Mouse (Mus musculus): Measurements from ENCODE around the gene Sbno2.

Sbno2 gene

DNA sequence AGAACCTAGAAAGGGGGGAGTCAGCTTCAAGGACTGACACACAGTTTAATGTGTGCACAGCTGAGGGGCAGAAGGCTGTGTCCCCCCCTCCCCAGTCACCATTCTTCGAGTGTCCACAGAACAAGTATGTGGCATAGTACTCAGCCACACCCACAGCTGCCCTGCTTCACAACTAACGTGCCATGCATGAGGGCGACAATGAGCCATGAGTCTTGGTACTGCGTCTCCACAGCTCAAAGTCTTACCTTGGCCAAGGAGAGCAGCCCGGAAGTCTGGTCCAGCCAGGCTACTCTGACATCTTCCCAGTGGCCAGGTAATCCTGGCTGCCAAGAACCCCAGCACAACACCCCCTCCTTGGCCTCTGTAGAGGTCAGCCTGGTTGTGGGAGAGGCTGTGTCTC, 12.7 kb downstream of the Sbno2 start:
- no peak for DNase-seq (ENCODE audit: extremely low spot score, low spot score)

DNA sequence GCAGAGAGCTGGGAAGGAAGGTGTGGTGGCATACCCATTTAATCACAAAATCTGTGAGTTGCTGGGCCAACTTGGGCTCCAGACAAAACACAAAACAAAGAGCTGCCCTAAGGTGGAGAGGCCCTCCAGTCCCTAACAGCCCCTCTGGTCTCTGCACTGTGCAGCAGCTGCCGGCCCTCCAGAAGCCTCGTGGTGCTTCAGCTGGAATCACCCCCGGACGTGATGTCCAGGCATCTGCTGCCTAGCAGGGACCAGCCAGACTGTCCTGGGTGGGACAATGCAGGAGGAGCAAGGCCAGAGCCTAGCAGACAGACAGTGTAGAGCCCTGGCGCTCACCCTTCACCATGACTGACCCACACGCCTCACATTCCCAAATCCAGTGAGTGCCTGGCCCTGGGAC, 13.8 kb downstream of the Sbno2 start:
- no peak for DNase-seq (ENCODE audit: extremely low spot score, low spot score)

DNA sequence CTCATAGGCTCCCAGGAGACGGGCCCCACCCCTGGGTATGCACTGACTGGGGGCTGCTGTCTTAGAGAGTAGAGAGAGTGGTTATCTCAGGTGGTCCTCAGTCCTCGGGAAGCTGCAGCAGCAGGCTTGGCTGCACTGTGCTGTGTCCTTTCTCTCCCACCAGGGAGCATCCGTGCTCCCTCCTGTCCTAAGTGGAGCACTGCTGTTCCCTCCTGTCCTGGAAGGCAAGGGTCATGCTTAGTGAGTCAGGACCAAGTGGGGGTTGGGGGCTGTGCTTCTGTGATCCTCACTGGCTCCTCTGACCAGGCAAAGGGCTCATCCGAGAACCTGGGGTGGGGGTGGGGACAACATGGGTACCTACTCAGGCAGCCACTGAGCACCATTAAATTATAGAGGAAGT, 16.2 kb downstream of the Sbno2 start:
- DNase-seq (ENCODE audit: extremely low spot score, low spot score), result no peak

DNA sequence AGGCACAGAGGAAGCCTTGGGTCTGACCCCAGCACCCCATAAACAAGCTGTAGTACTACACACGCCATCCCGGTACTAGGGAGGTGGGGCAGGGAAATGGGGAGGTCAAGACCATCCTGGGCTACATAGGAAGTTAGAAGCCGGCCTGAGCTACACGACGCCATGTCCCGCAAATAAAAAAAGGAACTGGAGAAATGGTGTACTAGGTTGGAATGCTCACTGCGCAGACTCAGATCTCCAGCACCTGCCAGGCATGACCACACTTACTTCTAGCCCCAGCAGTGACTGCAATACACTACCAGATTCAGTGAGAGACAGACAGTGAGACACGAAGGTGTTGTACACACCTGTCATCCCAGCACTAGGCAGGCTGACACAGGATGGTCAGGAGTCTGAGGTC, 17.9 kb downstream of the Sbno2 start:
- no peak for DNase-seq (ENCODE audit: extremely low spot score, low spot score)

DNA sequence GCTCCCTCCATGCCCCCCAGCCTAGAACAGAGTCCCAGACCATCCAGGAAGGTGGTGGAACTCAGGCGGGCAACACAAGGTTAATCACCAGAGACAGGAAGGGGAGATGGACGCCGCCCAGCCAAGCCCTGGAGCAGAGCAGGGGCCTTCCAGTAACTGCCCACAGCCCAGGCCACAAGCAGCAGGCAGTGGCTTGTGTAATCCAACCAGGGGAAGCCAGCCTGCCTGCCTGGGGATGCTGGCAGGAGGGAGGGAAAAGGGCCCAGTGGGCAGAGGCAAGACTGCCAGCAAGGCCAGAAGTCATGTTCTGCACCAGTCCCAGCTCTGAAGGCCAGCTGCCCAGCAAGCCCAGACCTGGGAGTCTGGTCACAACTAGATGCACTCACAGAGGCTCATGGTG, 18.5 kb downstream of the Sbno2 start:
- no peak for DNase-seq (ENCODE audit: extremely low spot score, low spot score)

DNA sequence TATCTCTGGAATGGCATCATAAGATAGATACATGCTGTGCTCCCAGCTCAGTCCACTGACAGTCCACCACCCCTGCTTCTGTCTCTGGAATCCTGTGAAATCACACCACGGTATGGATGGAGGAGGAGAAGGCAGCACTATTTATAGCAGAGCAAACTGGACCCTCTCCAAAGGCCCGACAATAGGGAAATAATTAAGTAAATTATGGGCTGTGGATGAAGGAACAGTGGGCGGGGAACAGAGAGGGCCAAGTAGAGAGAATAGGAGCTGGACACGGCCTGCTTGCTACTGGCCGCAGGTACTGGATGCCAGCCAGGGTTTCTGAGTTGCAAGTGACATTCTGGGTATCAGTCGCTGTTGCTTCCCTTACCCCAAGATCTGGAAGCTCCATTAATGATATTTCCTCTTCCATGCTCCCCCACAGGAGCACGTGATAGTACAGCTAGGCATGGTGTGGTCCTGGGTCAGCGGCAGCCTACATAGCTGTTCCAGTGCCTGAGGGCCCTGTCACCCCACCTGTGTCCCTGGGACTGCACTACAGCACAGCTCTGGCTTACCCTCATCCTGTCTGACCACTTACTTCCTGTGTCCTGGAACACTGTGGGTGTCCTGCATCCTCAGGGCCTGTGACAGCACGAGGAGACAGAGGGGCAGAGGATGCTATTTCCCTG, 20.4 kb downstream of the Sbno2 start:
- DNase-seq (ENCODE audit: extremely low spot score, low spot score), result no peak

DNA sequence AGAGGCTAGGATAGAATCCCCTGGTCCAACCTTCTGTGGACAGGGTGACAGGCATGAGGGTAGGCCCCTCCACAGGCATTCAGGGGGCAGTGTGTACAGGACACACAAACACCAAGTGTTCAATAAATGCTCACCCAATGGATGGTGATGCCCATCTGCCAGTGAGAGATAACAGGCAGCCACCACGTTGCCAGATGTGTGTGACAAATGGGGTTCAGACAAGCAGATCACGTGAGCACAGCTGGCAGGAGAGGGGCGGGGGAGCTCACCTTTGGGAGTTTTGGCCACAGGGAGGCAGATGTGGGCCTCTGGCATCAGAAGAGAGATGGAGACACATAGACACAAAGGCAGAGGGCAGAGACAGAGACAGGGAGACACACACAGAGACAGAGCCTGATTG, 24.3 kb downstream of the Sbno2 start:
- DNase-seq (ENCODE audit: extremely low spot score, low spot score), result no peak

DNA sequence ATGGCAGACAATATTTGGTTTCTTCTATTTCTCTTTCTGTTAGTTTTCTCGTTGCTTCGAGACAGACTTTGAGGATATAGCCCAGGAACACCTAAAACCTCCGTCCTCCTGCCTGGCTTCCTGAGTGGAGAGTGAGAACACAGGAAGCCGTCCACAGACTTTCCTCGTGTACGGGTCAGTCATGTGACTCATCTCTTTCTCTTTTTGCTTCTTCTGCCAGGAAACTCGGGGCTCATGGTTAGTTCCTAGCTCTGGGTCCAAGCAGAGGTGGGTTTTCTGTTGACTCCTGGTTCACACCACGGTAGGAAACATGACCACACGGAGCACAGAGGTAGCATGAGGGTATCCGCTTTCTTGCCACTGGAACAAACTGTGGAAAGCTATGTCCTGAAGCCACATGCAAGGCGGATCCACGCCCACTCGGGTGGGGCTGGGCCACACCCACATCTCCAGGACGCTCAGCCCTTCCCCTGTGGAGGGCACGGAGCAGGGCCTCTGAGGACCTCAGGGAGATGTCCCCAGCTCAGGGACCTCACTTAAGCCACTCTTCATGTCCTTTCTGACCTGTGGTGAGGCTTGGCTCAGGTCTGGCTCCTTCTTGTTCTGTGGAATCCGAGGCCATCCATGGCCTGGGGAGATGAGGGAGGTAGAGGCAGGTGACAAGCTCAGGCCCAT, 24.8 kb downstream of the Sbno2 start:
- no peak for DNase-seq (ENCODE audit: extremely low spot score, low spot score)

DNA sequence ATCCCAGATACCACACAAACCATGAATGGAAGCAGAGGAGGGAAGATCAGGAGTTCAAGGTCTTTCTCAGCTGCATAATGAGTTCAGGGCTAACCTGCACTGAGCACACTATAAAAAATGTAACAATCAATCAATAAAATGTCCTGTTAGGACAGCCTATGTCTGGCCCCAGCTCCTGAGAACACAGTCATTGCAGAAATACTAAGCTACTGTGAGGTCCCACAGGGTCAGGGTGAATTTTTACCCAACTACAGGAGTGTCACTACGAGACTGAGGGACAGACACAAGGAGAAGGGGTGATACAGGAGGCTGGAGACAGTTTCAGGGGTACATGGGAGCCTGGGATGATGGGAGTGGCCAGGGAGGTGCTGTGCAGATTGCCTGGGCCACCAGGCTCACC, 27.0 kb downstream of the Sbno2 start:
- DNase-seq (ENCODE audit: extremely low spot score, low spot score), result no peak

DNA sequence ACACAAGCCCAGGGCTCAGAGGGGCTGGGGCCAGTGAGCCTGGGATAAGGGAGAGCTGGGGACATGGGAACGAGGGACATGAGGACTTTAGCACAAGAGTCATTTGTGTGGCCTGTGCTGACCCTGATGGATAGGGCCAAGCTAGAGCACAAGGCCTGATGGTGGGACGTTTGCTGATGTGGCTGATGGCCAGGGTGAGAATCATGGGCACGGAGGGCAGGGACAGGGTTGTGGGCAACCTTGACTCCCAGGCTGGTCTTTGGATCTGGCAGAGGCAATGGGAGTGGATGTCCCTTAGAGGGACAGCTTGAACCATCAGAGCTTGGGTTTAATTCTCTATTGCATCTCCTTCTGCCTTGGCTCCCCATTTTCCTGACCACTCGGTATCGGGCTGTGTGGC, 28.1 kb downstream of the Sbno2 start:
- DNase-seq (ENCODE audit: extremely low spot score, low spot score), result no peak

DNA sequence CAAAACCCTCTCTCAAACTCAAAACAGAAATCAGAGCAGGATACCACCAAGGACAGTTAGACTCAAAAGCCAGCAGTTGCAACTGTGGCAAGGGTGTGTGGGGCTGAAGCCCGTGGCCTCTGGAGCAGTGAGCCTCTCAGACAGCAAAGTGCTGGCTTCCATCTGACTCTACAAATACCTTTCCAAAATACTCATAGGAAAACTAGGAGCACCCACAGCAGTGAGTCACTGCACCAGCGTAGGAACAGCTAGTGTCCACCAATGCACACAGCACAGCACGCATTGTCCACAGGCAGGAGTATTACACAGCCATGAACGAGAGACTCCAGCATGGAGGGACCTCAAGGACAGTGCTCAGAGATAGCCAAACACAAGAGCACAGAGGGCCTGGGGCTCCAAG, 29.0 kb downstream of the Sbno2 start:
- no peak for DNase-seq (ENCODE audit: extremely low spot score, low spot score)

DNA sequence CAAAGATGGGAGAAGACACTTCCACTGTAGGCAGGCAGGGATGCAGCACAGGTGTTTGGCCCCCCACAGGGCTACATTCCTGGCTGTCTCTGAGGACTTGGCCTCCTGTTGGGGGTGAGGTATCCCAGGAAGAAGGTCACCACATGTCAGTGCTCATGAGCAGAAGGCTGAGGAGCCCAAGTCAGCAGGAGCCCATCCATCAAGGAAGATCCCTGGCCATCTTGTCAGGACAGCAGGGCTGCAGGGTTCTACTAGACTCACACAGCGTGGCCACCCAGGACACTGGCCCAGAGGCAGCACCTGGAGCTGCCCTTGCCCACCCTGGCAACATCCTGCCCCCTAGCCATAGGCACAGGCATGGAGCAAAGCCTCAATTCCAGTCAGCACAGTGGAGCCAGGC, 29.4 kb downstream of the Sbno2 start:
- no peak for DNase-seq (ENCODE audit: extremely low spot score, low spot score)

DNA sequence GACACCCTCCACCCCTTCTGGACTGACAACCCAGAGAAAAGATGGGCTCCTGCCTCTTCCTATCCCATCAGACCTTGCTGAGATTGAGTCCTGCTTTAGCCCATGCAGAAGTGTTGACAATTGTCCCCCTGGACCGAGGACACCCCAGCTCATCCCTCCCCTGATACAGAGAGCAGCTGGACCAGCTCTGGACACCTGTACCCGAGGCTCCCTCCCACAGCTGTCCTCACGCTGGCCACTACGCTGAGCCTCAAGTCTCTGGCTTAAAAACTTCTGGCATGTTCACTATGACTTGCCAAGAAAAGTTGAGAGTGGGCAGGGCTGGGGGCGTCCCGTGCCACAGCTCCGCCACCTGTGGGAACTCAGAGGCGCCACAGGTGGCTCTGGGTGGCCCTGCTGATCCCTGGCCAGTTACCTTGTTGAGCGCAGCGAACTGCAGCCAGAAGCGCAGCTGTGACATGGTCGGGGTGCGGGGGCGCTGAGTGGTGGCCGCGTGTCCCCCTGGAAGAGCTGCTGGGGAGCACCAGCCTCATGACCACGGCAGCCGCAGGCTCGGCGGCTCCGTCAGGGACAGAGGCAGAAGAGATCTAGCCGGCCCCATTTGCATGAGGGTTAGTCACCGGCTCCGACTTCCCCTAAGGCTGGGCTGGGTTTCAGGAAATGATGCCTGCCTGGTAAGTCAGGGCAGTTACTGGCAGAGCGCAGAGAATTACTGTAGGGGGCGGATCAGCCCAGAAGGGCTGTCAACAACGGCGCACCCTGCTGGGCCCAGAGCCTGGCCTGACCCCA, 30.4 kb downstream of the Sbno2 start:
- DNase-seq (ENCODE audit: extremely low spot score, low spot score), result no peak

DNA sequence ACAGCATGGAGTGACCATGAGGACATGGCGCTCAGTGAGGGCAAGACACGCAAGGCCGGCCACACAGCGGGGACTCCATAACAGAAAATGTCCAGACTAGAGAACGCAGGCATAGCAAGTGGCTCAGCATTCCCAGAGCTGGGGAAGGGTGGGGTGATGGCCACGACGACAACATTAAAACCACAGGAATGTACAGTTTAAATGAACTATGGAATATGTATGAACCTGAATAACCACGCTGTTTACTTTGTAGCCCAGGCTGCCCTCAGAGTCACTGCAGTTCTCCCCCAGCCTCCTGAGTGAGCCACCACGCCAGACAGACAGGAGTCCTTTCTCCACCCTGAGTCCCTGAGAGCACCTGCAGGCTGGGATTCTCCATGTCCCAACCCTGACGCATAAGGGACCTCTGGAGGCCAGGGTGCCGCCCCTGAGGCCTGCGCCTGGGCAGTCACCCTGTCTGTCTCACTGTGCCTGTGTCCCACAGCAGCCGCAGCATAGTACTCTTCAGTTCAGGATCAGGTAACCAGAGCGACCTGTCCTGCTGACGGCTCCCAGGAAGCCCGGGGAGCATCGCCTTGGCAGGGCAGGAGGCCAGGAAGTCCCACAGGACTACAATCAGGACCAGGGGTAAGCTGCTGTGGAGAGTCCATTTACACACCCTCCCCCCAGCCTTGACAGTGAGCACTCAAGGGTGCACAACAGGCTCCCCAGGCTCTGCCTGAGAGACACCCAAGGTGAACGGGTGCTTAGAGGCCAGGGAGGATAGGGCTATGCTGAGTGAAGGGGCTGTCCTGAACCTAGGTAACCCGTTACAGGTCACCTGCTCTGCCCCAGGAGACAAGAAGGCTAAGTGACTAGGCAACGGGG, 32.5 kb downstream of the Sbno2 start:
- no peak for DNase-seq (ENCODE audit: extremely low spot score, low spot score)

DNA sequence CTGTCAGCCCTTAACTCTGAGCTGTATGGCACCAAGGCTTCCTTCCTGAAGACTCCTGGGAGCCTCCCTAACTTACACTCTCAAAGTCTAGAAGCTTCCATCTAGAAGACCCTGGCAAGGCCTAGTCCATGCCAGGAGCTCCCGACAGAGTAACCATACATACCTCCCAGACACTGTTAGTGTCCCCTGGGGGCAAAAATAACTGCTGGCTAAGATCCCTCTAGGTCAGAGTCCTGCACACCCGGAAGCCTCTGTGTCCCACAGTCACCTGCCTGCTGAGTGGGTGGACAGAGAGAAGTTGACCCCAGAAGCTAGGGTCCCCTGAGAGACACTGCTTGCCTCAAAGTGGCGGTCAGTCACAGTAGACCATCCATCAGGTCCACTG, 33.9 kb downstream of the Sbno2 start:
- DNase-seq (ENCODE audit: extremely low spot score, low spot score), result no peak

DNA sequence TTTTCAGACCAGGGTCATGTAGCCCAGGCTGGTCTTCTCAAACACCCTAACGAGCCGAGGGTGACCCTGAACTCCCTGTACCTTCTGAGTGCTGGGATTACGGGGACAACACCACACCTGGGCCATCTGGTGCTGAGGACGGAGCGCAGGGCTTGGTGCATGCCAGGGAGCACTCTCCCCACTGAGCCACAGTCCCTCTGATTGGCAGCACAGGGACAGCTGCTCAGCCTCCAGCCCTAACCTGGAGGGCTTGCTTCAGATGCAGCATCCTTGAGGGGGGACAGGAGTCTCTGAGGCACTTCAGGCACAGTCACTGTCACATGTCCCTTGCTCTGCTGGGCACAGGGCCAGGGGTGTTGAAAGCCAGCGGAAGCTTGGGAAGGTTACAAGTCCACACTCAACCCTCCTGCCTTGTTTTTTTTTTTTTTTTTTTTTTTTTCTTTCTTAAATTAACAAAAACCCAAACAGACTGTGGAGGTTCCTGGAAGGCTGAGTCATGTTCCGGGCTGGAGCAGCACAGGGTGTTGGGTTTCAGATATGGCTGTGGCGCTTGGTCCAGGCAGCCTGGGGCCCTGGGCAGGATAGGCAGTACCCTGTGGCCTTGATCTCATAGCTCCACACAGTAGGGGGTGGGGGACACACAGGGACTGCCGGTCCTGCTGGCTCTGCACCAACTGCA, 34.4 kb downstream of the Sbno2 start:
- no peak for DNase-seq (ENCODE audit: extremely low spot score, low spot score)

DNA sequence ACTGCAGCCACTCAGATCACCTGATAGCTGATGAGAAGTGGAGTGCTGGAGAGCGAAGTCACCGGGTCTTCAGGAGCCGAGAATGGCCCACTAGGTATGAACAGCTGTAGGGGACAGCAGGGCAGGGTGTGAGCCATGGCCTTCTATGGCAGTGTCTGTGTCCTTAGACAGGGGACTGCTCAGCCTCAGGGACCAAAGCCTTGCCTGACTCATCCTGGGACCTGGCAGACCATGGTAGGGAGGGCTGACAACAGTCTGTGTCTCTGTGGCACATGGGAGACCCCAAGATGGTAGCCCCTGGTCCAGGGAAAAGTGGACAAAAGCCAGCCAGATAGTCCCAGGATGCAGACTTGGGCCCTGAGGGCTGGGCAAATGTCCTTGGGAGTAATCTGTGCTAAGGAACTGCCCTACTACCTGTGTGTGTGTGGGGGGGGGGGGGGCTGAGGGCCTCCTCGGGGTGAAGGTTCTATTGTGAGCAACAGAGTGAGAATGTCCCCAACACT, 35.4 kb downstream of the Sbno2 start:
- DNase-seq (ENCODE audit: extremely low spot score, low spot score), result no peak

DNA sequence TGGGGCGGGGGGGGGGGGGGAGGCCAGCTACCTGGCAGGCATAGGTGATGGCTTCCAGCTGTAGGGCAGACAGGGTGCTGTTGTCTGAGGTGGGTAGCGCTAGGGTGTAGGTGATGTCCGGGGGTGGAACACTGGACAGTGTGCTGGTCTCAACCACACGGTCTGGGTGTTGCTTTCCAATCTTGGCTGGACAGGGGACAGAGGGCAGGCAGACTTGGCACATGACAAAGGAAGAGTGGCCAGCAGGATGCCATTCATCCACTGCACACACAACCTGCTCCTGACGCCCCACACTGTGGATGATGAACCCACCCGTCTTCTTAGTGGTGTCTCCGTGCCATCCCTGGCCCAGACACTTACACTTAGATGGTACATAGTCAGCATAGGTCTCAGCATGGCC, 36.1 kb downstream of the Sbno2 start:
- no peak for DNase-seq (ENCODE audit: extremely low spot score, low spot score)

DNA sequence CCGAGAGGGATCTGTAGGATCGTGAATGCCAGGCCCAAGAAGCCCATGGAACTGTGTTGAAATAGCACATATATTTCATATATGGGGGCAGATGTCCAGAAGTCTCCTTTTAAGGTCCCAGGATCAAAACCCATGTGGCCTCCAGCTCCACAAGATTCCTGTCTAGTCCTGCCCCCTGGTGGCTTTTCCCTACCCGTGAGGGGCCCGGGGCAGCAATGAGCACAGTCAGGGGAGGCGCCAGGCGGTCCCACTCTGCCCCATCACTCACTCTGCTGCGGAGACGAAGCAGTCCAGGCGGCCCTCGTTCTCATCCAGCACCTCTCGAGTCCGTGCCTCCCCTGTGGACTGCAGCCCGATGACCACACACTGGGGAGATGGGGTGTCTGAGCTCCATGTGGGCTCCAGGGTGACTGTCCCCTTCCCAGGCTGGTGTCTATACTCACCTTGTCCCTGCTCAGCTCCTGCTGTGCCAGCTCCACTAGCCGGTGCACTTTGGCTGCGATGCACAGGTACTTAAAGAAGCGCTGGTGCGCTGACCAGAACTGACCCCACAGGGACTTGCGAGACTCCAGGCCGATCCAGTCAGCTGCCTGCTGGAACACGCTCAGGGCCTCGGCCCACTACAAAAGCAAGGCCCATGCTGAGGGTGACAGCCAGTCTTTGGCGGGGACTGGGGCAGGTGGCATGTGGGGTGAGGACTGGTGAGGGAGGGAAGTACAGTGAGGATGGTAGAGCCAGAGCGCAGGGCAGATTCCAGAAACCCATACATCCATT, 41.3 kb downstream of the Sbno2 start:
- DNase-seq (ENCODE audit: extremely low spot score, low spot score), result no peak

DNA sequence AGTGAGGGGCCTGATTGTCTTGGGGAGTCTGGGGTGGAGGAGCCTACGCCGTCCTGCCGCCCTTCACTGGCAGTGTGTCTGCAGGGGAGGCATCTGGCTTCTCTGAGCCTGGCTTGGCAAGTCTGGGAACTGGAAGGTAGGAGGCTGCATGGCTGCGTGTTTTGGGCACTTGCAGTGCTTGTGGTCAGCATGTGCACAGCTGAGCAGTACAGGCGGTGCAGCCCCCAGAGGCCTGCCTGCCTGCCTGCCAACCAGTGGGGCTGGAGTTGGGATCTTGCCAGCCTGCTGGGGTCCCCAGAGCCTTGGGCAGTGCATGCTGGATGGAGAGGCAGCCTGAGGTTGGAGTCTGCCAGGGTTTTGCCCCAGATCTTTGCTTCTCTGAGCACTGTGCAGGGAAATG, 42.3 kb downstream of the Sbno2 start:
- DNase-seq (ENCODE audit: extremely low spot score, low spot score), result no peak

Measured in neural tube, embryonic 10.5 days (tissue).